Mouse (Mus musculus) small intestine, adult 2 months (tissue): ENCODE measurements at regions not wholly inside any gene's neighbourhood (a gene's known extent, or its start where the extent isn't known, plus 50 kb on each side); places are given as distances from the start of the nearest gene placed in this dataset.

Experiments
- CTCF ChIP-seq: fragments of 200-500 bp; IDR thresholded peaks from 2 replicates; pipeline ENCODE4 v1.5.1; 2012; ENCODE audit warnings: low read depth, mild to moderate bottlenecking, control low read depth, inconsistent platforms, low read length, moderate library complexity, mixed read lengths; ENCODE audit not compliant: insufficient replicate concordance, insufficient read length; ENCODE audit errors: extremely low read depth
- POLR2A ChIP-seq: fragments of 200-500 bp; IDR thresholded peaks from 2 replicates; pipeline ENCODE4 v1.6.1; 2012; ENCODE audit warnings: low read depth, mild to moderate bottlenecking, control low read depth, inconsistent platforms, low read length, moderate library complexity

DNA sequence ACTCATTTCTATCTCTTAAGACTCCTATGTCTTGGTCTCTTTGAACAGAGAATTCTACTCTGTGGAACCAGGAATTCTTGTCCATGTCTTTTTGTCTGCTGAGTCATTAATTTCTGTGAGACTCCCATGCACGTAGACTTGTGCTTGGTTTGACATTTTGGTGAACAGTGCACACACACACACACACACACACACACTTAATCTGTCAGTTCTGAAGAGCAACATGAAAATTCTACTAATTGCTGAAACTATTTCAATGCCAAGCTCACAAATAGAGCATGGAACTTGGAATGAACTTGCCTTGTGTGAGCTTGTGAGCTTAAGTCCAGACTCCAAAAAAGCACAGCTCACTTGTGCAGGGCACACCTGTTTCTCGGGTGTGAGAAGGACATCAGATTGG is 301.1 kb downstream of the Ptprc start:
- no peak for TF ChIP-seq CTCF
- TF ChIP-seq POLR2A: no peak
